Mouse (Mus musculus): ENCODE measurements around the gene Arhgef10l. TPM values are rescaled to one million over a fixed set of nuclear protein-coding genes. Genes with fewer than 3 reads are reported as not detected.
A peak's percentile ranks its signal among the peaks of the same experiment; 100 is the strongest.

The Arhgef10l gene
- total and polyA plus RNA-seq, 3 experiments: 10.2 to 26.0 TPM; not detected in 1

GRCm38 (mm10) chr4:140586478-140586877 lies 79.3 kb downstream of the Arhgef10l start:
- Histone ChIP-seq H3K27me3 (ENCODE audit: control insufficient read depth in 1 of 2, insufficient read depth in 2 of 2, low read length in 2 of 2) (no peaks in the 10 kb centered on the region), H3K4me3 (ENCODE audit: control insufficient read depth in 1 of 2, insufficient read depth in 1 of 2, low read depth in 2 of 2, low read length in 2 of 2) (no peak overlapping the region), H3K9ac (ENCODE audit: control insufficient read depth, low read depth, low read length, poor library complexity, severe bottlenecking) (no peak overlapping the region), H3K79me2 (ENCODE audit: control insufficient read depth, insufficient read depth, low read length, poor library complexity) (peaks cover 7% of the 10 kb centered on the region), H3K36me3 (ENCODE audit: control insufficient read depth in 1 of 2, insufficient read depth in 2 of 2, low read length in 2 of 2) (peaks cover 0 to 6% of the 10 kb centered on the region in 2 experiments; a peak in 2 of 4 replicates), H3K27ac (ENCODE audit: control insufficient read depth, low read depth, low read length) (no peak overlapping the region), H3K4me1 (ENCODE audit: control insufficient read depth in 1 of 2, insufficient read depth in 2 of 2, low read length in 2 of 2) (peaks cover 9 to 28% of the 10 kb centered on the region in 2 experiments), H3K9me3 (replicated peaks; ENCODE audit: insufficient read depth, low read length) (no peaks in the 10 kb centered on the region)
- peak; percentile 64 for DNase-seq (ENCODE audit: low read depth, low spot score)
- no peak for TF ChIP-seq SIN3A (IDR thresholded peaks at IDR 0.05; ENCODE audit: low read length)
- no peak; the same call in 1 of the 2 replicates for TF ChIP-seq ETS1 (IDR thresholded peaks at IDR 0.05; ENCODE audit: low read depth, low read length)
- no peak for TF ChIP-seq CHD1 (IDR thresholded peaks at IDR 0.05; ENCODE audit: low read depth, low read length)
- no peak for TF ChIP-seq ELF1 (IDR thresholded peaks at IDR 0.05; ENCODE audit: low read depth, low read length)
- TF ChIP-seq MAZ (IDR thresholded peaks at IDR 0.05; ENCODE audit: low read depth, low read length): peak; percentile 67; the same call in 1 of the 2 replicates
- TF ChIP-seq TCF12 (IDR thresholded peaks at IDR 0.05; ENCODE audit: low read depth, low read length): peak; percentile 46
- no peak for TF ChIP-seq MXI1 (IDR thresholded peaks at IDR 0.05; ENCODE audit: low read depth, low read length)
- no peak for TF ChIP-seq MYB (IDR thresholded peaks at IDR 0.05; ENCODE audit: low read depth, low read length)
- no peak for TF ChIP-seq HCFC1 (IDR thresholded peaks at IDR 0.05; ENCODE audit: low read depth, low read length)
- TF ChIP-seq TAL1 (IDR thresholded peaks at IDR 0.05; ENCODE audit: low read length): no peak
- TF ChIP-seq GABPA (IDR thresholded peaks at IDR 0.05; ENCODE audit: low read depth, low read length): no peak
- TF ChIP-seq ZC3H11A (IDR thresholded peaks at IDR 0.05; ENCODE audit: low read depth, low read length): no peak
- TF ChIP-seq USF1 (IDR thresholded peaks at IDR 0.05; ENCODE audit: low read depth, low read length): no peak
- no peak for TF ChIP-seq MYC (IDR thresholded peaks at IDR 0.05; ENCODE audit: low read depth, low read length)
- TF ChIP-seq MAFK (IDR thresholded peaks at IDR 0.05; ENCODE audit: borderline replicate concordance, low read depth, low read length): no peak
- no peak for TF ChIP-seq RAD21 (IDR thresholded peaks at IDR 0.05; ENCODE audit: low read depth, low read length)
- no peak for TF ChIP-seq GATA1 (IDR thresholded peaks at IDR 0.05; ENCODE audit: low read depth, low read length)
- TF ChIP-seq POLR2AphosphoS2 (IDR thresholded peaks at IDR 0.05; ENCODE audit: low read length): no peak

GRCm38 (mm10) chr4:140584240-140584639 lies 81.6 kb downstream of the Arhgef10l start:
- Histone ChIP-seq H3K79me2 (ENCODE audit: control insufficient read depth, insufficient read depth, low read length, poor library complexity) (peaks cover 9% of the 10 kb centered on the region), H3K4me3 (ENCODE audit: control insufficient read depth in 1 of 2, insufficient read depth in 1 of 2, low read depth in 2 of 2, low read length in 2 of 2) (peak overlapping the region; percentile 45 to 71), H3K27ac (ENCODE audit: control insufficient read depth, low read depth, low read length) (peak overlapping the region; percentile 77), H3K9ac (ENCODE audit: control insufficient read depth, low read depth, low read length, poor library complexity, severe bottlenecking) (peak overlapping the region; percentile 52), H3K9me3 (replicated peaks; ENCODE audit: insufficient read depth, low read length) (no peaks in the 10 kb centered on the region), H3K27me3 (ENCODE audit: control insufficient read depth in 1 of 2, insufficient read depth in 2 of 2, low read length in 2 of 2) (no peaks in the 10 kb centered on the region), H3K4me1 (ENCODE audit: control insufficient read depth in 1 of 2, insufficient read depth in 2 of 2, low read length in 2 of 2) (peaks cover 9 to 42% of the 10 kb centered on the region in 2 experiments), H3K36me3 (ENCODE audit: control insufficient read depth in 1 of 2, insufficient read depth in 2 of 2, low read length in 2 of 2) (peaks cover 0 to 8% of the 10 kb centered on the region in 2 experiments; a peak in 2 of 4 replicates)
- DNase-seq (ENCODE audit: low read depth, low spot score): peak; percentile 83
- TF ChIP-seq MYB (IDR thresholded peaks at IDR 0.05; ENCODE audit: low read depth, low read length) (peak; percentile 60), ZC3H11A (IDR thresholded peaks at IDR 0.05; ENCODE audit: low read depth, low read length) (no peak), USF1 (IDR thresholded peaks at IDR 0.05; ENCODE audit: low read depth, low read length) (no peak), NRF1 (IDR thresholded peaks at IDR 0.05; ENCODE audit: insufficient read depth, low read depth, low read length, poor library complexity, severe bottlenecking) (no peak), MXI1 (IDR thresholded peaks at IDR 0.05; ENCODE audit: low read depth, low read length) (peak; percentile 28; the same call in 1 of the 2 replicates), EP300 (IDR thresholded peaks at IDR 0.05; ENCODE audit: low read depth in 1 of 2, low read length in 2 of 2) (peak; percentile 70 to 82), RCOR1 (IDR thresholded peaks at IDR 0.05; ENCODE audit: low read depth, low read length) (peak; percentile 66), ZKSCAN1 (IDR thresholded peaks at IDR 0.05; ENCODE audit: low read depth, low read length) (no peak), JUND (IDR thresholded peaks at IDR 0.05; ENCODE audit: low read depth, low read length) (no peak), CTCF (IDR thresholded peaks at IDR 0.05 in 2 of 3, conservative IDR thresholded peaks at IDR 0.05 in 1 of 3; ENCODE audit: control insufficient read depth in 1 of 3, insufficient read depth in 1 of 3, low read depth in 2 of 3, low read length in 3 of 3, poor library complexity in 1 of 3, severe bottlenecking in 1 of 3) (no peak), MAX (IDR thresholded peaks at IDR 0.05; ENCODE audit: low read length) (no peak; the same call in 1 of the 2 replicates), POLR2AphosphoS5 (IDR thresholded peaks at IDR 0.05; ENCODE audit: borderline replicate concordance, low read depth, low read length) (no peak), BHLHE40 (IDR thresholded peaks at IDR 0.05; ENCODE audit: borderline replicate concordance, low read depth, low read length) (no peak), SIN3A (IDR thresholded peaks at IDR 0.05; ENCODE audit: low read length) (peak; percentile 54; the same call in 1 of the 2 replicates), POLR2AphosphoS2 (IDR thresholded peaks at IDR 0.05; ENCODE audit: low read length) (no peak), MEF2A (IDR thresholded peaks at IDR 0.05; ENCODE audit: extremely low read depth, insufficient replicate concordance, low read depth, low read length, poor library complexity, severe bottlenecking) (no peak), POLR2A (IDR thresholded peaks at IDR 0.05; ENCODE audit: control insufficient read depth in 1 of 2, insufficient read depth in 1 of 2, low read depth in 1 of 2, low read length in 2 of 2, poor library complexity in 1 of 2) (peak in 1 of 2 experiments; percentile 48; a peak in 2 of 4 replicates), GABPA (IDR thresholded peaks at IDR 0.05; ENCODE audit: low read depth, low read length) (no peak), USF2 (IDR thresholded peaks at IDR 0.05; ENCODE audit: borderline replicate concordance in 1 of 2, insufficient read depth in 1 of 2, low read depth in 1 of 2, low read length in 2 of 2) (no peak)
